Comparison of ENCODE assay signal across 8 mouse cellular contexts in genomic region chr19:47014447-47015381, GRCm38 (mm10). TPM values are rescaled to one million over a fixed set of nuclear protein-coding genes. Genes with fewer than 3 reads are reported as not detected.
A peak's percentile ranks its signal among the peaks of the same experiment; 100 is the strongest.
DNase-seq lines count a peak whose midpoint lies in the region; ATAC-seq and TF ChIP-seq lines count a peak whose summit lies in the region.

Ina (plus strand) TSS chr19:47014698.
Nt5c2 (minus strand) TSS chr19:47015153.

- H3K4me2 ChIP-seq in kidney, postnatal 0 days (ENCODE audit: low read length): peak within 1 kb of the TSS; percentile 59

- WGBS in lung, adult 2 months: under 1% methylated on average over 122 of the region's 124 CpGs
- under 1% methylated on average over 108 of the region's 124 CpGs for WGBS in kidney, postnatal 0 days
- 2% methylated on average over 122 of the region's 124 CpGs for WGBS in liver, adult 2 months

- H3K4me1 ChIP-seq in lung, adult 2 months (ENCODE audit: control insufficient read depth, insufficient read depth, low read length): peaks cover 3% of the 10 kb centered on the region; the same call in 1 of the 2 replicates
- peaks cover 9% of the 10 kb centered on the region for H3K4me1 ChIP-seq in kidney, postnatal 0 days (replicated peaks; ENCODE audit: insufficient read depth, low read length)
- no peaks in the 10 kb centered on the region for H3K4me1 ChIP-seq in liver, adult 2 months (ENCODE audit: control insufficient read depth, insufficient read depth, low read length)

- peak; percentile 8 for DNase-seq in lung, adult 2 months
- DNase-seq in lung, postnatal 25 days (ENCODE audit: low spot score): no peak
- peak; percentile 89 for DNase-seq in cerebellum, adult 9-11 months
- DNase-seq in frontal cortex, adult 2 months (ENCODE audit: extremely low spot score in 1 of 2, low spot score in 1 of 2): peak in 1 of 2 experiments; percentile 81
- DNase-seq in kidney, postnatal 0 days (ENCODE audit: low spot score): peak; percentile 74
- DNase-seq in liver, adult 2 months (ENCODE audit: extremely low read depth, low read depth, low spot score): no peak
- DNase-seq in ovary, adult 18-20 months (ENCODE audit: low spot score): peak; percentile 10
- peak; percentile 45 for DNase-seq in urinary bladder, postnatal 14 days (ENCODE audit: low spot score)

- H3K9me3 ChIP-seq in kidney, postnatal 0 days (replicated peaks; ENCODE audit: low read length): no peaks in the 10 kb centered on the region

- H3K27me3 ChIP-seq in kidney, postnatal 0 days (ENCODE audit: insufficient read depth, low read length): peaks cover 43% of the 10 kb centered on the region
- H3K27me3 ChIP-seq in liver, adult 2 months (ENCODE audit: control insufficient read depth, insufficient read depth, low read length): peaks cover 30% of the 10 kb centered on the region

- no peak for TF ChIP-seq POLR2A in lung, adult 2 months (IDR thresholded peaks at IDR 0.05; ENCODE audit: borderline replicate concordance, extremely low read depth, low read depth, low read length)
- TF ChIP-seq POLR2A in liver, adult 2 months (IDR thresholded peaks at IDR 0.05; ENCODE audit: extremely low read depth, insufficient read depth, low read length): no peak

- no peaks in the 10 kb centered on the region for H3K79me2 ChIP-seq in liver, adult 2 months (ENCODE audit: control insufficient read depth, insufficient read depth, low read length)

- TF ChIP-seq CTCF in lung, adult 2 months (IDR thresholded peaks at IDR 0.05; ENCODE audit: insufficient read depth, low read length): no peak
- peak; percentile 25; the same call in 1 of the 2 replicates for TF ChIP-seq CTCF in kidney, postnatal 0 days (IDR thresholded peaks at IDR 0.05; ENCODE audit: low read depth)
- TF ChIP-seq CTCF in liver, adult 2 months (IDR thresholded peaks at IDR 0.05; ENCODE audit: low read depth, low read length): no peak

- no peaks in the 10 kb centered on the region for H3K36me3 ChIP-seq in kidney, postnatal 0 days (ENCODE audit: insufficient read depth, low read length)
- H3K36me3 ChIP-seq in liver, adult 2 months (ENCODE audit: control insufficient read depth, insufficient read depth, low read length): no peaks in the 10 kb centered on the region

- no peak within 1 kb of the TSS for H3K27ac ChIP-seq in kidney, postnatal 0 days
- H3K27ac ChIP-seq in liver, adult 2 months (replicated peaks; ENCODE audit: insufficient read depth, low read depth, low read length): no peak within 1 kb of the TSS

- peak; percentile 59 for ATAC-seq in kidney, postnatal 0 days (replicated peaks; ENCODE audit: low FRiP score, low read depth)

- H3K9ac ChIP-seq in kidney, postnatal 0 days (ENCODE audit: low read depth, low read length): no peak within 1 kb of the TSS
- H3K9ac ChIP-seq in liver, adult 2 months (ENCODE audit: low read depth, low read length): no peak within 1 kb of the TSS

- H3K4me3 ChIP-seq in lung, adult 2 months (replicated peaks; ENCODE audit: extremely low read depth, low read depth, low read length): peak within 1 kb of the TSS; percentile 19
- peak within 1 kb of the TSS; percentile 16 for H3K4me3 ChIP-seq in kidney, postnatal 0 days (replicated peaks; ENCODE audit: low read depth, low read length)
- H3K4me3 ChIP-seq in liver, adult 2 months (ENCODE audit: insufficient read depth, low read depth, low read length): peak within 1 kb of the TSS; percentile 1; the same call in 1 of the 2 replicates

RNA-seq across cellular contexts. Expression of gene Ina, which starts in this region (rescaled TPM):
- polyA plus RNA-seq in lung, adult 2 months (2012; rRNA removed): 0.04 TPM in 1 of 2 replicates, not detected in the other
- 93.5 and 103 TPM in 2 replicates for polyA plus RNA-seq in frontal cortex, adult 2 months (2012; rRNA removed)
- polyA plus RNA-seq in kidney, postnatal 0 days (2015; fragmentation: Nextera tagmentation; extraction: Ambion mirVana): 0.05 and 0.24 TPM in 2 replicates
- under 0.01 TPM in 1 of 2 replicates, not detected in the other for total RNA-seq in liver, adult 2 months (2014; rRNA removed)
- polyA plus RNA-seq in liver, adult 2 months (2012; rRNA removed): not detected in 2 replicates

RNA-seq across cellular contexts. Expression of gene Nt5c2, which starts in this region (rescaled TPM):
- polyA plus RNA-seq in lung, adult 2 months (2012; rRNA removed): 11.1 and 17.5 TPM in 2 replicates
- polyA plus RNA-seq in frontal cortex, adult 2 months (2012; rRNA removed): 49.8 and 53.3 TPM in 2 replicates
- polyA plus RNA-seq in kidney, postnatal 0 days (2015; fragmentation: Nextera tagmentation; extraction: Ambion mirVana): 68.4 and 87.5 TPM in 2 replicates
- total RNA-seq in liver, adult 2 months (2014; rRNA removed): 12.6 and 14.8 TPM in 2 replicates
- polyA plus RNA-seq in liver, adult 2 months (2012; rRNA removed): 7.4 and 7.5 TPM in 2 replicates

Comparison
In these comparisons a context has a peak if more than half of its experiments do, and no peak if none do; other contexts are left out.
1. RNA of gene Ina (polyA plus RNA-seq): 93.5 to 103 TPM in frontal cortex, adult 2 months; 0.05 to 0.24 TPM in kidney, postnatal 0 days, 0.04 TPM in lung, adult 2 months and not detected in liver, adult 2 months; every median in the first group is over 10 times any median in the second.
2. DNase-seq: peak in lung, adult 2 months (single experiment), cerebellum, adult 9-11 months (single experiment), kidney, postnatal 0 days (single experiment), ovary, adult 18-20 months (single experiment) and urinary bladder, postnatal 14 days (single experiment); none in lung, postnatal 25 days (single experiment) and liver, adult 2 months (single experiment).
3. Peak in every context shown above with its lines, with median percentiles within 50 percentile points of each other: H3K4me3 ChIP-seq.